Mouse (Mus musculus) erythroid progenitor cell, adult 5-6 weeks (primary cell): ENCODE results near the gene B230217C12Rik. TPM values are rescaled to one million over a fixed set of nuclear protein-coding genes. Genes with fewer than 3 reads are reported as not detected.

Source experiments
- total RNA-seq, 2 experiments: library from RNA; stranded (forward) in 1 of 2; stranded (reverse) in 1 of 2; fragments of 150-400 nt in 1 of 2; fragments of 186-747, 209-891 nt in 1 of 2; gene quantifications; 2 replicates each; pipeline versions ENCODE4 v1.2.3 to v1.2.4; 2015 to 2017; ENCODE audit warnings: low replicate concordance in 2 of 2

Gene B230217C12Rik
- total RNA-seq, 2 experiments from 2014 or later: not detected

Other genes starting within 250 kb of the B230217C12Rik start
- 1.4 TPM in 1 of 2 replicates, not detected in the other for gene Epop, start 211.1 kb upstream of the B230217C12Rik start, total RNA-seq (2015; ENCODE audit: low replicate concordance)
- not detected in 2 replicates for gene Epop, start 211.1 kb upstream of the B230217C12Rik start, total RNA-seq (2017; ENCODE audit: low replicate concordance)
- 2.1 and 9.7 TPM in 2 replicates for gene Mllt6, start 177.4 kb upstream of the B230217C12Rik start, total RNA-seq (2015; ENCODE audit: low replicate concordance)
- 1.3 and 3.9 TPM in 2 replicates for gene Mllt6, start 177.4 kb upstream of the B230217C12Rik start, total RNA-seq (2017; ENCODE audit: low replicate concordance)
- gene Cisd3, start 155.0 kb upstream of the B230217C12Rik start, total RNA-seq (2015; ENCODE audit: low replicate concordance): 6.3 TPM in 1 of 2 replicates, not detected in the other
- gene Cisd3, start 155.0 kb upstream of the B230217C12Rik start, total RNA-seq (2017; ENCODE audit: low replicate concordance): not detected in 2 replicates
- gene Pcgf2, start 140.3 kb upstream of the B230217C12Rik start, total RNA-seq (2015; ENCODE audit: low replicate concordance): 5.9 TPM in 1 of 2 replicates, not detected in the other
- gene Pcgf2, start 140.3 kb upstream of the B230217C12Rik start, total RNA-seq (2017; ENCODE audit: low replicate concordance): 2.1 TPM in 1 of 2 replicates, not detected in the other
- 20.5 and 50.7 TPM in 2 replicates for gene Psmb3, start 137.4 kb upstream of the B230217C12Rik start, total RNA-seq (2015; ENCODE audit: low replicate concordance)
- 7.9 and 45.8 TPM in 2 replicates for gene Psmb3, start 137.4 kb upstream of the B230217C12Rik start, total RNA-seq (2017; ENCODE audit: low replicate concordance)
- 2.9 and 4.0 TPM in 2 replicates for gene Pip4k2b, start 96.1 kb upstream of the B230217C12Rik start, total RNA-seq (2015; ENCODE audit: low replicate concordance)
- 2.1 and 12.6 TPM in 2 replicates for gene Pip4k2b, start 96.1 kb upstream of the B230217C12Rik start, total RNA-seq (2017; ENCODE audit: low replicate concordance)
- gene Cwc25, start 74.2 kb upstream of the B230217C12Rik start, total RNA-seq (2015; ENCODE audit: low replicate concordance): 8.3 and 13.8 TPM in 2 replicates
- 8.8 and 19.1 TPM in 2 replicates for gene Cwc25, start 74.2 kb upstream of the B230217C12Rik start, total RNA-seq (2017; ENCODE audit: low replicate concordance)
- not detected in 2 replicates for gene 1700001P01Rik, start 64.9 kb upstream of the B230217C12Rik start, total RNA-seq (2015; ENCODE audit: low replicate concordance)
- not detected in 2 replicates for gene 1700001P01Rik, start 64.9 kb upstream of the B230217C12Rik start, total RNA-seq (2017; ENCODE audit: low replicate concordance)
- gene Rpl23, start 58.3 kb upstream of the B230217C12Rik start, total RNA-seq (2015; ENCODE audit: low replicate concordance): 324 and 337 TPM in 2 replicates
- 331 and 402 TPM in 2 replicates for gene Rpl23, start 58.3 kb upstream of the B230217C12Rik start, total RNA-seq (2017; ENCODE audit: low replicate concordance)
- 28.9 and 33.5 TPM in 2 replicates for gene Lasp1, start 41.8 kb upstream of the B230217C12Rik start, total RNA-seq (2015; ENCODE audit: low replicate concordance)
- 14.8 and 57.0 TPM in 2 replicates for gene Lasp1, start 41.8 kb upstream of the B230217C12Rik start, total RNA-seq (2017; ENCODE audit: low replicate concordance)
- gene Fbxo47, start 43.4 kb downstream of the B230217C12Rik start, total RNA-seq (2015; ENCODE audit: low replicate concordance): not detected in 2 replicates
- 0.61 and 0.64 TPM in 2 replicates for gene Fbxo47, start 43.4 kb downstream of the B230217C12Rik start, total RNA-seq (2017; ENCODE audit: low replicate concordance)
- gene Plxdc1, start 145.7 kb downstream of the B230217C12Rik start, total RNA-seq (2015; ENCODE audit: low replicate concordance): 1.3 TPM in 1 of 2 replicates, not detected in the other
- 2.3 and 2.4 TPM in 2 replicates for gene Plxdc1, start 145.7 kb downstream of the B230217C12Rik start, total RNA-seq (2017; ENCODE audit: low replicate concordance)
- gene Arl5c, start 155.4 kb downstream of the B230217C12Rik start, total RNA-seq (2015; ENCODE audit: low replicate concordance): 8.8 and 24.5 TPM in 2 replicates
- gene Arl5c, start 155.4 kb downstream of the B230217C12Rik start, total RNA-seq (2017; ENCODE audit: low replicate concordance): 9.6 and 17.5 TPM in 2 replicates
- gene Cacnb1, start 182.3 kb downstream of the B230217C12Rik start, total RNA-seq (2015; ENCODE audit: low replicate concordance): not detected in 2 replicates
- 0.13 and 0.68 TPM in 2 replicates for gene Cacnb1, start 182.3 kb downstream of the B230217C12Rik start, total RNA-seq (2017; ENCODE audit: low replicate concordance)
- 931 and 1,058 TPM in 2 replicates for gene Rpl19, start 185.9 kb downstream of the B230217C12Rik start, total RNA-seq (2015; ENCODE audit: low replicate concordance)
- 346 and 531 TPM in 2 replicates for gene Rpl19, start 185.9 kb downstream of the B230217C12Rik start, total RNA-seq (2017; ENCODE audit: low replicate concordance)
- not detected in 2 replicates for gene Stac2, start 212.7 kb downstream of the B230217C12Rik start, total RNA-seq (2015; ENCODE audit: low replicate concordance)
- not detected in 2 replicates for gene Stac2, start 212.7 kb downstream of the B230217C12Rik start, total RNA-seq (2017; ENCODE audit: low replicate concordance)